Mouse (Mus musculus): Measurements from ENCODE around the gene Acot5. TPM values are rescaled to one million over a fixed set of nuclear protein-coding genes. Genes with fewer than 3 reads are reported as not detected.
"Not testable (repeated sequence)": the region's sequence is repeated elsewhere in the genome, so short reads cannot be mapped to it uniquely, and the experiment has no call there.

The Acot5 gene
- polyA plus RNA-seq, 1 experiment from 2014 or later = 0.25 TPM

GRCm38 (mm10) chr12:84068296-84068695, 829 bp upstream of the Acot5 start:
- Histone ChIP-seq H3K4me3 (ENCODE audit: low read depth, low read length) (no peak overlapping the region), H3K27ac (ENCODE audit: low read depth, low read length) (no peak overlapping the region), H3K27me3 (ENCODE audit: control insufficient read depth, insufficient read depth, low read length) (no peaks in the 10 kb centered on the region), H3K9me3 (ENCODE audit: control insufficient read depth, low read length) (no peaks in the 10 kb centered on the region), H3K36me3 (ENCODE audit: control insufficient read depth, insufficient read depth, low read length) (no peaks in the 10 kb centered on the region), H3K9ac (replicated peaks; ENCODE audit: low read depth, low read length) (no peak overlapping the region), H3K4me1 (ENCODE audit: control insufficient read depth, insufficient read depth, low read length) (no peaks in the 10 kb centered on the region), H3K4me2 (ENCODE audit: low read depth, low read length) (no peak overlapping the region)
- 67% methylated on average over 8 of the region's 8 CpGs for WGBS
- ATAC-seq (ENCODE audit: low read depth) = no peak

DNA sequence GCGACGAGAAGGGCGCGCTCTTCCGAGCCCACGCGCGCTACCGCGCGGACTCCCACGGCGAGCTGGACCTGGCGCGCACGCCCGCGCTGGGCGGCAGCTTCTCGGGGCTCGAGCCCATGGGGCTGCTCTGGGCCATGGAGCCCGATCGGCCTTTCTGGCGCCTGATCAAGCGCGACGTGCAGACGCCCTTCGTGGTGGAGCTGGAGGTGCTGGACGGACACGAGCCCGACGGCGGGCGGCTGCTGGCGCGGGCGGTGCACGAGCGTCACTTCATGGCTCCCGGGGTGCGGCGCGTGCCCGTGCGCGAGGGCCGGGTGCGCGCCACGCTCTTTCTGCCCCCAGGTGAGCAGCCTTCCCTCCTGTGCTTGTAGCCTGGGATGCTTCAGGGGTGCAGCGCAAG, 457 bp downstream of the Acot5 start:
- H3K4me2 ChIP-seq (ENCODE audit: low read depth, low read length) = peak overlapping the region; percentile 53
- 2% methylated on average over 35 of the region's 52 CpGs for WGBS
- not testable (repeated sequence) for H3K9me3 ChIP-seq (ENCODE audit: control insufficient read depth, low read length); H3K36me3 ChIP-seq (ENCODE audit: control insufficient read depth, insufficient read depth, low read length); H3K4me1 ChIP-seq (ENCODE audit: control insufficient read depth, insufficient read depth, low read length); H3K27ac ChIP-seq (ENCODE audit: low read depth, low read length); H3K27me3 ChIP-seq (ENCODE audit: control insufficient read depth, insufficient read depth, low read length); ATAC-seq (ENCODE audit: low read depth)
- 0 out of 2 replicates have a peak overlapping the region, but pooled peaks have one; percentile 34 for H3K9ac ChIP-seq (replicated peaks; ENCODE audit: low read depth, low read length)
- peak overlapping the region; percentile 35 for H3K4me3 ChIP-seq (ENCODE audit: low read depth, low read length)

DNA sequence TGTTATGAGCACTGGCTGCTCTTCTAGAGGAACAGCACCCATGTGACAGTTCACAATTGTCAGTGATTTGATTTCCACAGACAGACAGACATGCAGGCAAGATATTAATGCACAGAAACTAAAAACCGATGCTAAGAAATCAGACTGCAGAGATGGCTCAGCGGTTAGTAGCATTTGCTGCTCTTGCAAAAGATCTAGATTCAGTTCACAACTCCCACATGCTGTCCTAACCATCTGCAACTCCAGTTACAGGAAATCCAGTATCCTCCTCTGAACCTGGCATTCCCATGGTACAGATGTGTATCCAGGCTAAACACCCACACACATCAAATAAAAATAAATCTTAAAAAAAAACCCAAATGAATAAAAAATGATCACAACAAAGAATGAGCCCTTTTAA, 2.6 kb downstream of the Acot5 start:
- Histone ChIP-seq H3K27me3 (ENCODE audit: control insufficient read depth, insufficient read depth, low read length) (no peaks in the 10 kb centered on the region), H3K36me3 (ENCODE audit: control insufficient read depth, insufficient read depth, low read length) (no peaks in the 10 kb centered on the region), H3K4me1 (ENCODE audit: control insufficient read depth, insufficient read depth, low read length) (no peaks in the 10 kb centered on the region), H3K27ac (ENCODE audit: low read depth, low read length) (no peak overlapping the region), H3K9me3 (ENCODE audit: control insufficient read depth, low read length) (no peaks in the 10 kb centered on the region), H3K4me2 (ENCODE audit: low read depth, low read length) (no peak overlapping the region), H3K9ac (replicated peaks; ENCODE audit: low read depth, low read length) (no peak overlapping the region), H3K4me3 (ENCODE audit: low read depth, low read length) (no peak overlapping the region)
- WGBS = 91% methylated on average over 2 of the region's 2 CpGs
- no peak for ATAC-seq (ENCODE audit: low read depth)

DNA sequence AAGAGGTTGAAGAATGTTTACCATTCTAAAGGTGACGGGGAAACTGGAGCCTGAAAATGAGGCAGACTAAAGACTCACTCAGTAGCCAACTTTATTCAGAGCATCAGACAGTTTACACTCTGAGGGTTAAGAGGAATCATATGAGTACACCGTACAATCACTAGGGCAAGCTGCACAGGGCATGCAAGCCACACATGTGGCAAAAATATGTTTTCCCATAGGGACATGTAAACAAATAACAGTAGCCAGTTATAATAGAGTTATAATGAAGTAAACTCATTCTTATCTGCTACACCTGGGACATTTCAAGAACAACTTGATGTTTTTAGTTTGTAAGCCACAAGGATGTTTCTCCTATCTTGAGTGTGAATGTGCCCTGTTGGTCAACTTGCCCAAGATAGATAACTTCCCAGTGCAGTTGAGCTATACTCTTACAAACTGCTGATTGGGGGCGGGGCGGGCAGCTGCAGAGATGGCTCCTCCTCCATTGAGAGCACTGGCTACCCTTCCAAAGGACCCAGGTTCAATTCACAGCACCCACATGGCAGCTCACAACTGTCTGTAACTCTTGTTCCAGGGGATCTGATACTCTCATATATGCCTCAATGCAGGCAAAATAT, 8.4 kb downstream of the Acot5 start:
- Histone ChIP-seq H3K27ac (ENCODE audit: low read depth, low read length) (no peak overlapping the region), H3K27me3 (ENCODE audit: control insufficient read depth, insufficient read depth, low read length) (no peaks in the 10 kb centered on the region), H3K4me2 (ENCODE audit: low read depth, low read length) (no peak overlapping the region), H3K9ac (replicated peaks; ENCODE audit: low read depth, low read length) (no peak overlapping the region), H3K4me3 (ENCODE audit: low read depth, low read length) (no peak overlapping the region), H3K9me3 (ENCODE audit: control insufficient read depth, low read length) (no peaks in the 10 kb centered on the region), H3K36me3 (ENCODE audit: control insufficient read depth, insufficient read depth, low read length) (no peaks in the 10 kb centered on the region), H3K4me1 (ENCODE audit: control insufficient read depth, insufficient read depth, low read length) (no peaks in the 10 kb centered on the region)
- ATAC-seq (ENCODE audit: low read depth) = no peak
- WGBS = 94% methylated on average over 4 of the region's 4 CpGs

DNA sequence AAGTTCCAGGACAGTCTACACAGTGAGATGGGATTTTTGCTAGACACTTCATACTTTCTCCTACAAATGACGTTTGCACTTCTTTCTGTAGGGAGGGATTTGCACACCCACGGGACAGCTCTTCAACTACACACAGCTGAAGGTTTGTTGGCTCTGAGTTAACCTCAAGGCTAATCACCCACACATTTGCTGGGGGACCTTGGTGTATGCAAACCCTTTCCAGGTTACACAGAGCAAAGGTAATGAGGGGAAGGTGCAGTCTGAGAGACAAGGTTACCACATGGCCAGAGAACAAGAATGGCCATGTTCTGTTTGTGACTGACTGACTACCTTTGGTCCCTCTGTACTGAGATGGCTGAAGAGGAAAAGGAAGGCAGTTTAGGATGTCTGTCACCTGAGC, 14.7 kb downstream of the Acot5 start:
- H3K9ac ChIP-seq (replicated peaks; ENCODE audit: low read depth, low read length) = no peak overlapping the region
- H3K9me3 ChIP-seq (ENCODE audit: control insufficient read depth, low read length) = no peaks in the 10 kb centered on the region
- H3K4me3 ChIP-seq (ENCODE audit: low read depth, low read length) = no peak overlapping the region
- no peak overlapping the region for H3K4me2 ChIP-seq (ENCODE audit: low read depth, low read length)
- WGBS = 92% methylated on average over 2 of the region's 2 CpGs
- no peaks in the 10 kb centered on the region for H3K4me1 ChIP-seq (ENCODE audit: control insufficient read depth, insufficient read depth, low read length)
- H3K27me3 ChIP-seq (ENCODE audit: control insufficient read depth, insufficient read depth, low read length) = no peaks in the 10 kb centered on the region
- H3K36me3 ChIP-seq (ENCODE audit: control insufficient read depth, insufficient read depth, low read length) = no peaks in the 10 kb centered on the region
- no peak overlapping the region for H3K27ac ChIP-seq (ENCODE audit: low read depth, low read length)
- no peak for ATAC-seq (ENCODE audit: low read depth)

- H3K27me3 ChIP-seq (ENCODE audit: control insufficient read depth, insufficient read depth, low read length) = no peaks in the 10 kb centered on the region
- no peak overlapping the region for H3K27ac ChIP-seq (ENCODE audit: low read depth, low read length)
- no peak overlapping the region for H3K9ac ChIP-seq (replicated peaks; ENCODE audit: low read depth, low read length)
- no peaks in the 10 kb centered on the region for H3K4me1 ChIP-seq (ENCODE audit: control insufficient read depth, insufficient read depth, low read length)
- H3K4me3 ChIP-seq (ENCODE audit: low read depth, low read length) = no peak overlapping the region
- ATAC-seq (ENCODE audit: low read depth) = no peak
- no peaks in the 10 kb centered on the region; the same call in 1 of the 2 replicates for H3K9me3 ChIP-seq (ENCODE audit: control insufficient read depth, low read length)
- no peaks in the 10 kb centered on the region for H3K36me3 ChIP-seq (ENCODE audit: control insufficient read depth, insufficient read depth, low read length)
- WGBS = 93% methylated on average over 4 of the region's 4 CpGs
- no peak overlapping the region for H3K4me2 ChIP-seq (ENCODE audit: low read depth, low read length)
Observed at GRCm38 (mm10) chr12:84084581-84084980, 15.5 kb downstream of the Acot5 start.

DNA sequence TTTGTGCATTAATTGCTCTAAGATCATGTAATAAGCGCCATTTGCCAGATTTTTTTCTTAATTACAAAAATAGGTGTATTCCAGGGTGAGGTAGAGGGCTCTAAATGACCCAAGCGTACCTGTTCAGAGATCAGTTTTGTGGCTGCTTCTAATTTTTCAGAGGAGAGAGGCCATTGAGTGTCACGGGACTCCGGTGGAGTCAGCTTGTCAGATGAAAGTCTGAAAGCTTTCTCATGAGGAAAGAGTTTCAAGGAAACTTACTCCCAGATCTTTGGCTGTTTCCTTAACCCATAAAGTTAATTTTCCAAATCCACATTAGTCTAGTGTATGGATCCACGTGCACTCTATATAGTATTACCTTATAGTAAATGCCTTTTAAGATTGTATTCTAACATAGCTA, 25.5 kb downstream of the Acot5 start:
- H3K36me3 ChIP-seq (ENCODE audit: control insufficient read depth, insufficient read depth, low read length); H3K27me3 ChIP-seq (ENCODE audit: control insufficient read depth, insufficient read depth, low read length); H3K27ac ChIP-seq (ENCODE audit: low read depth, low read length); H3K4me3 ChIP-seq (ENCODE audit: low read depth, low read length); H3K4me2 ChIP-seq (ENCODE audit: low read depth, low read length); H3K9ac ChIP-seq (replicated peaks; ENCODE audit: low read depth, low read length); H3K4me1 ChIP-seq (ENCODE audit: control insufficient read depth, insufficient read depth, low read length); H3K9me3 ChIP-seq (ENCODE audit: control insufficient read depth, low read length); ATAC-seq (ENCODE audit: low read depth): not testable (repeated sequence)
- WGBS = 92% methylated on average over 5 of the region's 5 CpGs

DNA sequence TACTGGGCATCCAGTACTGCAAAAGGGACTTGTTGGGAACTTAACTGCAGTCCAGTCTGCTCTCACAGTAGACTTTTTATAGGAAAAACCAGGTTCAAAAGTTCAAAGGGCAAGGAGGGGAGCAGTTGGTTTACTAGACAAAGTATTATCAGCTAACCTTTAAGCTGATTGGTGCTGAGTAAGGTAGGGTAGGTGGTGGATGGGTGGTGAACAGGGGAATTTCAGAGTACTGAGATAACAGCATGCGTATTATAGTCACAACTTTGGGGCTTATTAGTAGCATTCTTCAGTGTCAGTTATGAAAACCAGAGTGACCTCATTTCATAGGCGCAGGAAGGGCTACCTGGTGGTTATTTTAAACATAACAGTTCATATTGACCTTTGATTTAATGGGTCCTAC, 30.5 kb downstream of the Acot5 start:
- H3K4me1 ChIP-seq (ENCODE audit: control insufficient read depth, insufficient read depth, low read length) = no peaks in the 10 kb centered on the region; the same call in 1 of the 2 replicates
- no peaks in the 10 kb centered on the region for H3K27me3 ChIP-seq (ENCODE audit: control insufficient read depth, insufficient read depth, low read length)
- H3K4me2 ChIP-seq (ENCODE audit: low read depth, low read length) = no peak overlapping the region
- no peaks in the 10 kb centered on the region for H3K36me3 ChIP-seq (ENCODE audit: control insufficient read depth, insufficient read depth, low read length)
- 98% methylated on average over 2 of the region's 2 CpGs for WGBS
- H3K9ac ChIP-seq (replicated peaks; ENCODE audit: low read depth, low read length) = no peak overlapping the region
- no peaks in the 10 kb centered on the region for H3K9me3 ChIP-seq (ENCODE audit: control insufficient read depth, low read length)
- ATAC-seq (ENCODE audit: low read depth) = no peak
- H3K4me3 ChIP-seq (ENCODE audit: low read depth, low read length) = no peak overlapping the region
- no peak overlapping the region for H3K27ac ChIP-seq (ENCODE audit: low read depth, low read length)

DNA sequence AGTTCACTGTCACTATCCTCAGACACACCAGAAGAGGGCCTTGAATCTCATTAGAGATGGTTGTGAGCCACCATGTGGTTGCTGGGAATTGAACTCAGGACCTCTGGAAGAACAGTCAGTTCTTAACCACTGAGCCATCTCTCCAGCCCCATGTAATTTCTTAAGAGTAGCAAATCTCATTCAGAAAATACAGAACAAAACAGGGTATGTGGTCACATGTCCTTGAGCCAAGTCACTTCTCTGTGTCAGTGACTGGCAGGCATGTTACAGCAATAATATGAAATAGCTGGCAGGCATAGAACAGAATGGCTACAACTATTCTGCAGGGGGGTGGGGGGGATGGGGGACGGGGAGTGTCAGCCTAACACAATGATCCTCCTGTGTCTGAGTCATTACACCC, 30.9 kb downstream of the Acot5 start:
- no peak overlapping the region for H3K27ac ChIP-seq (ENCODE audit: low read depth, low read length)
- H3K9me3 ChIP-seq (ENCODE audit: control insufficient read depth, low read length) = no peaks in the 10 kb centered on the region
- no peaks in the 10 kb centered on the region for H3K27me3 ChIP-seq (ENCODE audit: control insufficient read depth, insufficient read depth, low read length)
- no peak for ATAC-seq (ENCODE audit: low read depth)
- peak overlapping the region; percentile 60 for H3K4me2 ChIP-seq (ENCODE audit: low read depth, low read length)
- H3K9ac ChIP-seq (replicated peaks; ENCODE audit: low read depth, low read length) = no peak overlapping the region
- H3K36me3 ChIP-seq (ENCODE audit: control insufficient read depth, insufficient read depth, low read length) = no peaks in the 10 kb centered on the region
- H3K4me1 ChIP-seq (ENCODE audit: control insufficient read depth, insufficient read depth, low read length) = no peaks in the 10 kb centered on the region; the same call in 1 of the 2 replicates
- H3K4me3 ChIP-seq (ENCODE audit: low read depth, low read length) = no peak overlapping the region; the same call in 1 of the 2 replicates
- WGBS = 28% methylated on average over 1 of the region's 1 CpGs
